Mouse (Mus musculus): Measurements from ENCODE around the gene Acyp1. TPM values are rescaled to one million over a fixed set of nuclear protein-coding genes. Genes with fewer than 3 reads are reported as not detected.
A peak's percentile ranks its signal among the peaks of the same experiment; 100 is the strongest.
"Not testable (repeated sequence)": the region's sequence is repeated elsewhere in the genome, so short reads cannot be mapped to it uniquely, and the experiment has no call there.

The Acyp1 gene
- polyA plus RNA-seq, 1 experiment from 2014 or later = 66.3 TPM

DNA sequence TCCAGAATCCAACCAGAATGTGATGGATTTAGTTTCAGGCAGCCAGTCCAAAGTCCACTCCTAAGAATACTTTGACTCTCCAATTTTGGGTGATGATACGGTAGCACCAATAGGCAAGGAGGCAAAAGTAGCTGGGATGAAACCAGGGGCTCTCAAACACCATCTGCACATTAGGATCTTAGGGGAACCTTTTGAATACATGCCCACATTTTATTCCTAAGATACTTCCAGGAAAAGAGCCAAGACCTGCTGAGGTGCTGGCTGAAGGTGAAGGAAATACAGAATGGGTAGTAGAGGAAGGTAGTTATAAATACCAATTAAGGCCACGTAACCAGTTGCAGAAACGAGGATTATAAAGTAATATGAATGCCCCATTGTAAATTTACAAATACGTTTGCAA, 6.5 kb downstream of the Acyp1 start:
- Histone ChIP-seq H3K27ac (peak overlapping the region; percentile 1; the same call in 1 of the 2 replicates), H3K4me1 (replicated peaks) (peaks cover 32% of the 10 kb centered on the region)
- 71% methylated on average over 2 of the region's 4 CpGs for WGBS (ENCODE audit: insufficient replicate concordance)
- ATAC-seq (ENCODE audit: low read depth); H3K27me3 ChIP-seq; DNase-seq; H3K4me3 ChIP-seq (replicated peaks); H3K9ac ChIP-seq; H3K36me3 ChIP-seq; H3K9me3 ChIP-seq (replicated peaks); H3K4me2 ChIP-seq: not testable (repeated sequence)

DNA sequence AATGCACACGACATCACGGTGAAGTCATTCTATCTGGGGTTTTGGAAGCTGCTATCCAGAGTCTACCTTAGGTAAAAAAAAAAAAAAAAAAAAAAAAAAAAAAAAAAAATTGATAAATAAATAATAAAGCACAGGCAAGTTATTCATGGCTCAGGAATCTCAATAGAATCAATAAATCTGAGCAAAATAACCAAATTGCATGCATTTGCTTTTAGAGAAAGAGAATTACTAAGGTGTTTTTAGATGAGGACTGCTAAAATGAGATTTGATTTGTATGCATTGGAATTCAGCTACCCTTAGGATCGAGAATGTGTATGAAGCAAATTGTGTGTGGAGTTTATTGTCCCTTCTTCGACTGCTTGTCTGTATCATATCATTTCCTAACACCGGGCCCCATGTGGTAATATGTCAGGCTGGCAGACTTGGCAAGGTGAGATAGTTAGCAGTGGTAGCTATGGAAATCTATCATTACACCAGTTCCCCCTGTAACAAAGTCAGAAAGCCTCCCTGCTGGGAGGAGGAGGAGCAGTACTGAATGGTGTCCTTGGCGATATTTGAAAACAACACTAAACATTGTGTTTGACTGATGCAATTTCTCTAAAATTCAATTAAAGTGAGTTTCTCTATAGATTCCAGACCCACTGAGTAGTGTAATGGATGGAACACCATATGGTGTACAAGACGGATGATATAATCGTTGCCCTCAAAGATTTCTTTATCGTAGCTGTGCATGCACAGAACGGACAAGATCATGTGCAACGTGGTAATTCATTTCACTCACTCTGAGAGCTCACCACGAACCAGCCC, 7.2 kb downstream of the Acyp1 start:
- Histone ChIP-seq H3K9ac (0 out of 2 replicates have a peak overlapping the region, but pooled peaks have one; percentile 93), H3K27me3 (no peaks in the 10 kb centered on the region), H3K36me3 (peaks cover 7% of the 10 kb centered on the region; the same call in 1 of the 2 replicates), H3K4me2 (peak overlapping the region; percentile 87), H3K4me3 (replicated peaks) (peak overlapping the region; percentile 87; the same call in 1 of the 2 replicates), H3K27ac (peak overlapping the region; percentile 96), H3K4me1 (replicated peaks) (peaks cover 32% of the 10 kb centered on the region), H3K9me3 (replicated peaks) (no peaks in the 10 kb centered on the region)
- peak; percentile 21 for ATAC-seq (ENCODE audit: low read depth)
- WGBS (ENCODE audit: insufficient replicate concordance) = 30% methylated on average over 12 of the region's 12 CpGs
- peak; percentile 39 for DNase-seq

DNA sequence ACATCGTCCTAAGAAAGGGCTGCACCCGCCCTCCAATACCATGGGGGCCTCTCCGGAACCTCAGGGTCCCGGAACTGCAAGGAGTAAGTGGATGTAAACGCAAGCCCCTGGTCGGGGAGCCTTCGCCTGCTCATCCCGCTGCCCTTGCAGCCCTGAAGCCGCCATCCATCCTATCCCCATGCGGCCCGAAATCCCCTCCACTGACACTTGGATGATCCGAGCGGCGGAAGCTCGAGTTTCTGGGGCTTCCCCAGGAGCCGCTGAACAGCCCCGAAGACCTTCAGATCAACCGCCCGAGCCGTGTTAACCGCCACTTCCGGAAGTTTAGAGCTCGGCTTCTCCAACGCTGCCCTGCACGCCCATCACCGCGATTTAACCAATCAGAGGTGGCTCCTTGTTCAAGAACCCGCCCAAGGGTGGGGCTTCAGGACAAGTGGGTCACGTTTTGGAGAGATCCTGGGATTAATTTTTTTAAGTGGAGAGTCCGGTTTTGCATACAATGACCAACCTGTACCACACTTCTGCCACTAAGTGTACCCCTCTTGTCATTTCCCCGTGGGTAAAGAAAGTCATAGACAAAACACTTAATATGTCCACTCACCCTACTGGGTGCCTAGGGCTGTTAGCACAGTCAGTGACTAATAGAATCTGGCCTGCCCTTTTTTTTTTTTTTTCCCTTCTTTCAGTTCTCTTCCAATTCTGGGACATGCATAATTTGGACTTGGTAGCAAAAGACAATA, 8.0 kb downstream of the Acyp1 start:
- peaks cover 32% of the 10 kb centered on the region for H3K4me1 ChIP-seq (replicated peaks)
- H3K9me3 ChIP-seq (replicated peaks) = no peaks in the 10 kb centered on the region
- peaks cover 12% of the 10 kb centered on the region for H3K36me3 ChIP-seq
- peak overlapping the region; percentile 93 for H3K9ac ChIP-seq
- ATAC-seq (ENCODE audit: low read depth) = peak; percentile 90
- under 1% methylated on average over 31 of the region's 31 CpGs for WGBS (ENCODE audit: insufficient replicate concordance)
- no peaks in the 10 kb centered on the region for H3K27me3 ChIP-seq
- DNase-seq = peak; percentile 98
- peak overlapping the region; percentile 87 for H3K4me3 ChIP-seq (replicated peaks)
- H3K4me2 ChIP-seq = peak overlapping the region; percentile 87
- H3K27ac ChIP-seq = peak overlapping the region; percentile 96

- H3K36me3 ChIP-seq = peaks cover 18% of the 10 kb centered on the region
- H3K4me3 ChIP-seq (replicated peaks) = peak overlapping the region; percentile 87
- peak overlapping the region; percentile 87 for H3K4me2 ChIP-seq
- 3% methylated on average over 10 of the region's 10 CpGs for WGBS (ENCODE audit: insufficient replicate concordance)
- DNase-seq (peak; percentile 30), ATAC-seq (ENCODE audit: low read depth) (peak; percentile 55)
- H3K9ac ChIP-seq = peak overlapping the region; percentile 93
- H3K27me3 ChIP-seq = no peaks in the 10 kb centered on the region
- peaks cover 32% of the 10 kb centered on the region for H3K4me1 ChIP-seq (replicated peaks)
- peaks cover 5% of the 10 kb centered on the region; the same call in 1 of the 2 replicates for H3K9me3 ChIP-seq (replicated peaks)
- H3K27ac ChIP-seq = peak overlapping the region; percentile 96
Observed at GRCm38 (mm10) chr12:85279396-85280080, 8.7 kb downstream of the Acyp1 start.

DNA sequence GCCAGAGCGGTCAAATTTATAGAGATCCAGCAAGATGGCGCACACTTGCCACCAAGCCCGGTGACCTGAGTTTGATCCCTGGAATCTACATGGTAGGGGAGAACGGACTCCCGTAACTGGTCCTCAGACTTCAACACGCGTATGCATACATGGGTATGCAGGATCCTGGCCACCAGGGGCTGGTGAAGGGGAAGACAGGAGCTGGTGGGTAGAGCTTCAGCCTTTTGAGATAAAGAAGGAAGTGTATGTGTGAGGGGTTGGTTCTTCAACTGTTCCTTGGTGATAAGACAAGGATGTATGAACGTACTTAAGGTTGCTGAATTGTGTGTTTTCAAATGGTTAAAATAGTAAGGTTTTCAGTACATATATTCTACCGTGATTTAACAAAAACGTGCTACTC, 9.3 kb downstream of the Acyp1 start:
- H3K9ac ChIP-seq = peak overlapping the region; percentile 55
- H3K36me3 ChIP-seq = peaks cover 23% of the 10 kb centered on the region
- H3K4me1 ChIP-seq (replicated peaks) = peaks cover 34% of the 10 kb centered on the region
- peaks cover 5% of the 10 kb centered on the region; the same call in 1 of the 2 replicates for H3K9me3 ChIP-seq (replicated peaks)
- no peaks in the 10 kb centered on the region for H3K27me3 ChIP-seq
- DNase-seq = peak; percentile 62
- 46% methylated on average over 10 of the region's 10 CpGs for WGBS (ENCODE audit: insufficient replicate concordance)
- ATAC-seq (ENCODE audit: low read depth) = peak; percentile 73
- peak overlapping the region; percentile 69 for H3K4me2 ChIP-seq
- H3K27ac ChIP-seq = peak overlapping the region; percentile 85
- H3K4me3 ChIP-seq (replicated peaks) = peak overlapping the region; percentile 87

- Histone ChIP-seq H3K4me1 (replicated peaks) (peaks cover 48% of the 10 kb centered on the region), H3K4me3 (replicated peaks) (no peak overlapping the region), H3K27ac (no peak overlapping the region), H3K9me3 (replicated peaks) (peaks cover 5% of the 10 kb centered on the region; the same call in 1 of the 2 replicates), H3K36me3 (peaks cover 23% of the 10 kb centered on the region), H3K9ac (no peak overlapping the region), H3K27me3 (no peaks in the 10 kb centered on the region), H3K4me2 (no peak overlapping the region)
- WGBS (ENCODE audit: insufficient replicate concordance) = 82% methylated on average over 5 of the region's 5 CpGs
- no peak for ATAC-seq (ENCODE audit: low read depth)
- DNase-seq = no peak
Observed at GRCm38 (mm10) chr12:85276273-85276672, 12.0 kb downstream of the Acyp1 start.

DNA sequence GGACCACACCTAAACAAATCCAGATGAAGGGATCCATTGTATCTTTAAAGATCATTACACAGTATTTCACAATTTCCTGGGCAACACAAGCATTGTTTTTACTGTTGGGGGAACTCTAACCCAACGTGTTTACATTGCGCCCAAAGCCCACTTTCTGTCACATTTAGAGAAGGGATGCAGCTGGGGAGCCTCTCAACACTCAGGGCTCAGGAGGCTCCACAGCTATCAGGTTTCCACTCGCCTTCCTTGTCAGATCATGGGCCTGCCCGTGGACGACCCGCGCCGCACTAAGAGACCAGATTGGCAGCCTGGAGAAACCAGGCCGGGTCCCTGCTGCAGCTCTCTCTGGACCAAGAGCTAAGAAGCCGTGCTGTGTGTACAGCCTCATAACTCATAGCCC, 14.7 kb downstream of the Acyp1 start:
- ATAC-seq (ENCODE audit: low read depth) (no peak), DNase-seq (no peak)
- Histone ChIP-seq H3K4me1 (replicated peaks) (peaks cover 43% of the 10 kb centered on the region), H3K4me2 (no peak overlapping the region), H3K9ac (no peak overlapping the region), H3K4me3 (replicated peaks) (no peak overlapping the region), H3K9me3 (replicated peaks) (peaks cover 5% of the 10 kb centered on the region; the same call in 1 of the 2 replicates), H3K27ac (0 out of 2 replicates have a peak overlapping the region, but pooled peaks have one; percentile 20), H3K36me3 (peaks cover 28% of the 10 kb centered on the region), H3K27me3 (no peaks in the 10 kb centered on the region)
- 77% methylated on average over 10 of the region's 10 CpGs for WGBS (ENCODE audit: insufficient replicate concordance)

DNA sequence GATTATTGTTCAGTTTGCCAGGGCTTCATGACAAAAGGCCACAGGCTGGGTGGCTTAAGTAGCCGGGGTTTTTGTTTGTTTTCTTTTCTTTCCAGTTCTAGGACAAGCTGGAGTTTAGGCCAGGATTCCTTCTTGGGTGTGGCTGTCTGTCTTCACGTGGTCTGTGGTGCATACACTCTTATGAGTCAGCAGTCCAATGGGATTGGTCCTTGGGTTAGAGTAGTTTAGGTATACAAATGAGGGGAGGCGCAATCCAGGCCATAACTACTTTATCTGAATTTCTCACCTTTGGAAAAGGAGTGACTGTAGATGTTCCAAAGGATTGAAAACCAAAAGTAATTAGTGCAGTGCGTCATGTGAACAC, 16.4 kb downstream of the Acyp1 start:
- DNase-seq = no peak
- Histone ChIP-seq H3K27ac (0 out of 2 replicates have a peak overlapping the region, but pooled peaks have one; percentile 11), H3K27me3 (no peaks in the 10 kb centered on the region), H3K36me3 (peaks cover 24% of the 10 kb centered on the region), H3K4me3 (replicated peaks) (no peak overlapping the region), H3K9ac (no peak overlapping the region), H3K9me3 (replicated peaks) (peaks cover 5% of the 10 kb centered on the region; the same call in 1 of the 2 replicates), H3K4me1 (replicated peaks) (peaks cover 34% of the 10 kb centered on the region), H3K4me2 (no peak overlapping the region)
- ATAC-seq (ENCODE audit: low read depth) = peak; percentile 57; the same call in 1 of the 2 replicates
- 58% methylated on average over 4 of the region's 4 CpGs for WGBS (ENCODE audit: insufficient replicate concordance)

- Histone ChIP-seq H3K9ac (no peak overlapping the region), H3K4me2 (peak overlapping the region; percentile 72; the same call in 1 of the 2 replicates), H3K9me3 (replicated peaks) (peaks cover 5% of the 10 kb centered on the region; the same call in 1 of the 2 replicates), H3K27ac (0 out of 2 replicates have a peak overlapping the region, but pooled peaks have one; percentile 11), H3K4me3 (replicated peaks) (no peak overlapping the region), H3K27me3 (no peaks in the 10 kb centered on the region), H3K36me3 (peaks cover 22% of the 10 kb centered on the region), H3K4me1 (replicated peaks) (peaks cover 34% of the 10 kb centered on the region)
- 56% methylated on average over 7 of the region's 7 CpGs for WGBS (ENCODE audit: insufficient replicate concordance)
- ATAC-seq (ENCODE audit: low read depth) = 0 out of 2 replicates have a peak, but pooled peaks have one; percentile 29
- DNase-seq = no peak
Observed at GRCm38 (mm10) chr12:85271132-85271842, 17.0 kb downstream of the Acyp1 start.

- peaks cover 5% of the 10 kb centered on the region; the same call in 1 of the 2 replicates for H3K9me3 ChIP-seq (replicated peaks)
- peak within 1 kb of the TSS; percentile 70 for H3K27ac ChIP-seq
- peak within 1 kb of the TSS; percentile 75 for H3K9ac ChIP-seq
- H3K36me3 ChIP-seq = peaks cover 17% of the 10 kb centered on the region
- peak within 1 kb of the TSS; percentile 72 for H3K4me2 ChIP-seq
- ATAC-seq (ENCODE audit: low read depth) = peak; percentile 88
- H3K27me3 ChIP-seq = no peaks in the 10 kb centered on the region
- peak; percentile 77 for DNase-seq
- WGBS (ENCODE audit: insufficient replicate concordance) = 1% methylated on average over 35 of the region's 35 CpGs
- H3K4me1 ChIP-seq (replicated peaks) = peaks cover 34% of the 10 kb centered on the region
- peak within 1 kb of the TSS; percentile 71 for H3K4me3 ChIP-seq (replicated peaks)
Observed at GRCm38 (mm10) chr12:85270319-85270718, 17.9 kb downstream of the Acyp1 start, which contains the start of gene Mlh3. Gene Mlh3, minus strand, starts transcription at chr12:85270599.

Data from liver, embryonic 13.5 days (tissue).